Mouse (Mus musculus) lung, postnatal 4 days (tissue): ENCODE measurements at regions not wholly inside any gene's neighbourhood (a gene's known extent, or its start where the extent isn't known, plus 50 kb on each side); places are given as distances from the start of the nearest gene placed in this dataset.
A peak's percentile ranks its signal among the peaks of the same experiment; 100 is the strongest.
"Not testable (repeated sequence)": the region's sequence is repeated elsewhere in the genome, so short reads cannot be mapped to it uniquely, and the experiment has no call there.

ENCODE experiments used
- DNase-seq, 2 experiments: peaks; one replicate each; pipeline ENCODE4 v3.0.0; 2021

DNA sequence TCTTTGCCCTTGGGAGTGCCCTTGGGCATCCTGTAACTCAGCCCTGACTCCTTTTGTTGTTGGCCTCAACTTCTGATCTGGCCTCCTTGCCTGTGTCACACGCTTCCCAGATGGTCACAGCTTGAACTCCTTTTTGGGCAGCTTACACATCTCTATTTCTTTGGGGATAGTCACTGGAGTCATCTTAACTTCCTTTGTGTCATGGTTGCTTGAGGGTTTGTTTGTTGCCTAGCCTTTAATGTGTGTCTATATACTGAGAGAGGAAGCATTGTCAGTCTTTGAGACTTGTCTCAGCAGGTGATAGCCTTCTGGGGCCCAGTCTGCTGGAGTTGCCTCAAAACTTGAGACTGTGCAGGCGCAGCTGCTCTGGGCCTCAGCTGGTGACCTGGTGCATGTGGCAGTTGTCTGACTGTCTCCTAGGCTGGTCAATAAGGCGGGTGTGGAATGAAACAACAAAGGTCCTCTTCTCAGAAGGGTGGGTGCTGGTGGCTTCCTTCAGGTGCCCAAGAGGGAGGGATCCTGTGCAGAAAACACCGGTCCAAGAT is 157.5 kb downstream of the Tpra1 start:
- no peak for DNase-seq

DNA sequence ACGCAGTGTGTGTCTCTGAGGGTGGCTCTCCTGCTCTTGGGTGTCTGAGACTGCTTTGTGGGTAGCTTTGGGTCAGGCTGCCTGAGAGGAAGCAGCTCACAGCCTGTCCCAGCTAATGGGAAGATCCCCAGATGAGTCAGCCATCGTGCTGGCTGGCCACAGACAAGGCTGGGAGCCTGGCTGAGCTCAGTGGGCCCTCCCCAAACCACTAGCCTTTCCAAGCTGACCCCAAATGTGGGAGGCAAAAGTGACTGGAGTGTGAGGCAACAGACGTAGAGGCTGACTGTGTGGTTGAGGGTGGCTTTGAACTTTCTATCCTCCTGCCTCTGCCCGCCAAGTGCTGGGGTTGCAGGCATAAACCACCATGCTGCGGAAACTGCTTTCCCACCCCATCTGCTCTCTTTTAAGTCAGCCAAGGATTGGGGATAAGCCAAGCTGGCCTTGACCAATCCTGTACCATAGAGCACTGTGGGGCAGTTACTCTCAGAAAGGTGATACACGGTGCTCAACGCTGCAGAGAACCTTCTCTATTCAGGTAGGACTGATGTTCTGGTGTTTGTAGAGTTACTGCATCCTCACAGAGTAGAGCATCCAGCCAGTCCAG is 163.0 kb downstream of the Tpra1 start:
- no peak for DNase-seq

DNA sequence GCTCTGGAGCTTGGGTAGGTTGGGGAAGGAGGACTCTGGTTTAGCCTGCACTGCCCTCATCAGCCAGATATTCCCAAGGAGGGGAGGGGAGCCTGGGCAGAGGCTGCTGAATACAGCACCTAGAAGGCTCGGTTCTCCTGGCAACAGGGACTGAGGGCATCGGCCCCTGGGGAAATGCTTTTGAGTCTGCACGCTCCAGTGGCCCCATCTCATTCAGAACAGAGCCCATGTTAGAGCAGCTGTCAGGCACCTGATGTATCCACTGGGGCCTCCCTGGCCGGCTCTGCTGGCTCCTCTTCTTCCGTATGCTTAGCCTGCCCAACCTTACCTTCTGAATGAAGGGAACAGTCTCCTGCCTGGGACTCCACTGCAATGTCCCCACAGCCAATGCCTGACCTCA is 164.5 kb downstream of the Tpra1 start:
- DNase-seq = no peak

DNA sequence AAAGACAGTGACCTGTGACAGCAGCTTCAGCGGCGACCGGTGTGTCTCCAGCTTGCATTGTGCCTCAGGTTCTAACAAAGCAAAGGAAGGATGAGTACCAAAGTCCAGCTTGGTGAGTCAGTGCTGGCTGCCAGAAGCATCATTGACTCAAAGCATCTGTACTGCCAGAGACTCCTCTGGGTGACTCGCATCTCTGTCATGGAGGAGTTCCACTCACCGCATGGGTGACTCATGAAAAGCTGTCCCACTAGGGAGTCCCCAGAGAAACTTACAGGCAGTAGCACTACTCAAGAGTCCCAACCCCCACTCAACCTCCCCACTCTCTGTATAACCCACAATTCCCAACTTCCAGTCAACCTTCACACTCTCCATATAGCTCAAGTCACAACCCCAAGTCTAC is 166.2 kb downstream of the Tpra1 start:
- no peak for DNase-seq

DNA sequence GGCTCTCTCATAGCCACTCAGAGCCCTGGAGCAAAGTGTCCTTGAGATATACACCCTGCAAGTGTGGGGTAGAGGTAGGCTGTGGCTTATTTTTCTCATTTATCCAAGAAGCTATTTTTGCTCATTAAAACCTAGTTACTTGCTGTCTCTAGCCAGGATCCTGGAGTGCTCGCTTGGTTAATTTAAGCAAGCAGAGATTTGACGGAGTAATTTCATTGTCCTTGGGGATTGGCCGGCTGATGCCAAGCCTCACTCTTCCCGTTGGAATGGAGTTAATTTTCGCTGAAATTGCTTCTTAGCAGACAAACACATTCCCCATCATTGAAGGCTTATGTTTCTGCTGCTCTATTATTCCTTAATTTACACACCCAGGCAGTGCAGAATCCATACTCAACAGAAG is 167.1 kb downstream of the Tpra1 start:
- DNase-seq = no peak

DNA sequence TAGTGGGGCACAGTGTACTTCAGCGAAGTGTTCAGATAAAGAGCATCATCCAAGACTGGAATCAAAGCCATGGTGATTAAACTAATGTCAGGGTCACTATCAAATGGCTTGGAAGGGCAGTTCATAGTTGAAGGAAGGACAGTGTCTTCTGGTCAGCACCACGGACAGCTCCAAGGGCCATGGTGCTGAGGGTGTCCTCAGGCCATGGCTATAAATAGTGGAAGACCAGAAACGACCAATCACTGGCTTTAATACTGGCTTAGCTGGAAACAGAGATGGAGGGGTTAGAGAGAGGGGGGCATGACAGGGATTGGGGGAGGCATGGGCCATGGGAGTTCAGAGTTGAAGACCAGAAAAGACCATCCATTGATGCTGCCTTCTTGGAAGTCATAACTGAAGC is 168.0 kb downstream of the Tpra1 start:
- peak; percentile 56 to 69 for DNase-seq

DNA sequence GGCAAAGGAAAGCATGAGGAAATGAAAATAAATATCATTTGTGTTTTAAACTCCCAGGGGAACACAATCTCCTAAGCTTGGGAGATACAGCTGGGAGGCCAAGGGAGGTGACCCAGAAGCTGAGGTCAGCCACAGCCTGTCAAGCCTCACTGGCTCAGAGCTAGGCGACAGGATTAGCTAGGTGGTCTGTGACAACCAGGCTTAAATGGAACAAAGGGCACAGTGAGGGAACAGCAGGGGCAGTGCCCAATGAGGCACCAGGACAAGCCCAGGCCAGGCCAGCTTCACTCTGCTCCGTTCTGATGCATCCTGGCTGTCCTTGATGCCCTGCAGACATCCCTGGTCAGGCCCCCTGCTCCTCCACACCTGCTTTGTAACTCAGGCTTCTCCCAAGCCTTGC is 169.7 kb downstream of the Tpra1 start:
- DNase-seq = no peak

DNA sequence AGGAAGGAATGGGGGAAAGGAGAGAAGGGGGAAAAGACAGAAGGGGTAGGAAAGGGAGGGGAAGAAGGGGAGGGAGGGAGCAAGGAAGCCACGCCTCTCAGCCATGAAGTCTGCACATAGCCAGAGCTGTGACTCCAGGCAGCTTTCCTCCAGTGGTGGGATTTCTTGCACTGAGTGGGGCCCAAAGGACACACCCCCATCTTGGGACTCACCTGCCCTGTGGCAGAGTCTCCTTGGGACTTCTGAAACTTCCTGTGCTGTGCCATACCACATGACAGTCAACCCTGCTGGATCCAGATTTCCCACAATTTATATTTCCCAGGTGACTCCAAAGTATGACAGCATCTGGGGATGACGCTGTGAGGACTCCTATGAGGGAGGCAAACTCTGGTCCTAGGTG is 170.5 kb downstream of the Tpra1 start:
- no peak for DNase-seq

DNA sequence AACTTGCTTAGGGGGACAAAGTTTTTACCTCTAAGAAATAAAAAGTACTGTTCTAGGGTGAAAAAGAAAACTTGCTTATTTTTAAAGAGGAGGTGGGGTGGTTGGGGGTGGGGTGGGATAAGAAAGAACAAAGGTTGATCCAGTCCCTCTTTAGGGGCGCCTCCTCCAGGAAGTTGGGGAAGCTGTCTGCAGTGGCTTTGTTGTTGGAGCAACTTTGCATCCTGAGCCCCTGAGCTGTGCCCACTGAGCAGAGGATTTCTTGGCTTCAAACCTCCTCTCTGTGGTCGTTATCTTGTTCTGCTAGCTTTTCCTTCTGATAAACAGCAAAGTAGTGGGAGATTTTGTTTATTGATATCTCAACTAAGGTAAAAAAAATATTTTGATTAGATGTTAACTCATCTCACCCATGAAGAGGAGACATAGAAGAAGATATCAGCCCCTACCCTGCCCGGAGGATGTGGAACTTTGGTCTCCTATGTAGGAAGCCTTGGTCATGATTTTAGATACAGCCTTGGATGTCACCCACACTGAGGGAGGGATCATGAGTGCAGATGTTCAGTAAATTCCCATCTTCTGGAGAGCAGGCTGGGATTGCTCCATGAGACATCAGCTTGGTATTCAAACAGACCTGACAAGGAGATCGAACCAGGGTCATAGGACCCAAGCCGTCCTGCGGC is 179.7 kb downstream of the Tpra1 start:
- DNase-seq = peak; percentile 19 to 76

DNA sequence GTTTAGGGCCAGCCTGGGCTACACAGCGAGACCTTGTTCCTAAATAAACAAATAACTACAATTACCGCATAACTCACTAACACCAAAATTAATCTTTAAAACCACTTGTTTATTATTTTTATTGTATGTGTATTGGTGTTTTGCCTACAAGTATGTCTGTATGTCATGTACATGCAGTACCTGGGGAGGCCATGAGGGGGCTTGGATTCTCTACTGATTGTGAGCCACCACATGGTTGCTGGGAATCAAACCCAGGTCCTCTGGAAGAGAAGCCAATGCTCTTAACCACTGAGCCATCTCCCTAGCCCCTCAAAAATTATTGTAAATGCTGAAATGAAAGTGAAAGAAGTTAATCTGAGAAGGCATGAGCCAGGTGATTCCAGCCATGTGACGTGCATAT is 182.4 kb downstream of the Tpra1 start:
- DNase-seq = no peak

DNA sequence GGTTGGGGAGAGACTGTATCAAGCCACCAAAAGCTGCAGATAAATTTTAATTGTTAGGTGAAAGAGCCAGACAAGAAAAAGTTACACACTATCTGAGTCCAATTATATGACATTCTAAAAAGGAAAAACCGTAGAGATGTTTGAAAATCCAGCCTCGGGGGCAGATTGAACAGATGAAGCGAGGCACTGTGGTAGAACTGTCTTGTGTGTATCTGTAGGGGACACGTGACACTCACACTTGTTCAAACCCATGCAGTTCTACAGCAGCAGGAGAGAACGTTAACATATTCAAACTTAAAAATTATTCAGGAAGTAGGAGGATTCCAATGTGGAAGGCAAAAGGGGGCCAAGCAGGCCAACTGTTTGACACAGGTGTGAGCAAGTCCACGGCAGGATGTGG is 183.1 kb downstream of the Tpra1 start:
- DNase-seq = no peak

DNA sequence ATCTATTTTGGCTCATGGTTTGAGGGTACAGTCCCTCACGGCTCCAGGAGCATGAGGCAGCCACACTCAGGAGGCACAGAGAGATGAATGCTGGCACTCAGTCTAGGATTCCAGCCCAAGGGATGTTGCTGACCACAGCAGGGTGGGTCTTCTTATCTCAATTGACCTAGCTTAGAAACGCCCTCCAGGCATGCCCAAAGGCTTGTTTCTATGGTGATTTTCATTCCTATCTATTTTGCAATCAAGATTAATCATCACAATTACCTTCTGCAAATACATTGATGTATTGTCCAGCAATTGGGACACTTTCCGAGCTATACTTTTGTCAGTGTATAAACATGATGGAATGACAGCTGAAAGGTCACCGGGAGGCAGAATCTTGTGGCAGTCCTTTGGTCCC is 185.6 kb downstream of the Tpra1 start:
- DNase-seq = no peak

DNA sequence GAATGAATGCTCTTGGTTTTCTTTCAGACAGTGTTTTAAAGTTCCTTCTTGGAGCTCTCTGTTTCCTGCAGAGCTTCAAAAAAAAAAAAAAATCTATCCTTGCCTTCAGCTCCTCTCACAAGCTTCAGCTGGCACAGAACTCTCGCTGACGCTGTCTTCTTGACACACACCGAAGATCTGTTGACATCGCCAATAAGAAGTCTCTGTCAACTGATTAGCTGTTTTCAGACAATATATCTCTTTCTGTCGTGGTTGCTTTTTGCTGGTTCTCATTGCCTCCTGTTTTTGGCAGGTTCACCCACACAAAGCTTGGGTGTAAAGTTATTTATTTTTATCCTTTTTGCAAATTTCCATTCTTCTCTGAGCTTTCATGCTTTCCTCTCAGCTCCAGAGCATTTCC is 188.0 kb downstream of the Tpra1 start:
- no peak for DNase-seq

DNA sequence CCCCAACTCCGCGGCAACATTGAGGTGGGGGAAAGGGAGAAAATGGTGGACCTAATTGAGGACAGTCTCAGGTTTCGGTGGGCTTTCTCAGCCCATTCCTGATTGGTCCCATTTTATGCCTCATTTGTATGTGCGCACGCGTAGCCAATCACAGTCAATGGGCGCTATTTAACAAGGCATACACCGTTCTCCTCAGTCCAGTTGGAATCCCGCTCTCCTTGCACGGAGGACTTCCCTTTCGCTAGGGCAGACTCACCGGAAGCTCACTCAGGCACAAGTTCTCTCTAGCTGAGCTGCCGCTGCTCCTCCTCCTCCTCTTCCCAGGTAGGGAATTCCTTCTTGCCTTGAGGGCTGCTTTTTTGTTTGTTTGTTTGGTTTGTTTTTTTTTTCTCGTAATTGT is 193.9 kb downstream of the Tpra1 start:
- DNase-seq = no peak

DNA sequence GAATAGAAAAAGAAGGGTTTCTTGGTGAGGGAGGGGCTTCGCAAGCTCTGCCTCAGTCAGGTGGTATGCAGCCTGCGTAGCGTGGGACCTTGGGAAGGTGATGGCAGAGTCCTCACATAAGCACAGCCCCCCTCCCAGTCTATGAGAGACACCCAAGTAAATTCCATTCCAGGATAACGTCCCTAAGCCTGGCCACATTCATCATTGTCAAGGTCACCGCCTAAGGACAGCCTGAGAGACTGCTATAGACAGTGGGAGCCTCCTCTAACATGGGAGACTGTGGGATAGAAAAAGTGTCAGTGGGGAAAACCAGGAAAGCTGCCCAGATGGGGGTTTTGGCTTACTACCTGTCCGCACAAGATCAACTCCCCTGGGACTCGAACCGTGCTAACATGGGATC is 195.5 kb downstream of the Tpra1 start:
- DNase-seq = no peak

DNA sequence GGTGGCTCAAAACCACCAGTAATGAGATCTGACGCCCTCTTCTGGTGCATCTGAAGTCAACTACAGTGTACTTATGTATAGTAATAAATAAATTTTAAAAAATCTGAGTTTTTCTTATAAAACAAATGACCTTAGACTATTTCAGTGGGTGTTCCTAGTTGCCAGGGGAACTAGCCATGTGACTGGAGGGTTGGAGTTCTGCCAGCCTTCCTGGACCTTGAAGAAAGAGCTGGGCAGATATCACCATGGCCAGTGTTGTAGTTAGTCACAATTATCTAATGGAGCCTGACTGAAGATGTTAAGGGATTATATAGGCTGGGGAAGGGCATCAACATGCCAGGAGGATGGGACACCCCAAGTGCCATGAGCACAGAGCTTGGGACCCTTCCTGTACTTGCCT is 217.2 kb downstream of the Tpra1 start:
- DNase-seq = no peak

DNA sequence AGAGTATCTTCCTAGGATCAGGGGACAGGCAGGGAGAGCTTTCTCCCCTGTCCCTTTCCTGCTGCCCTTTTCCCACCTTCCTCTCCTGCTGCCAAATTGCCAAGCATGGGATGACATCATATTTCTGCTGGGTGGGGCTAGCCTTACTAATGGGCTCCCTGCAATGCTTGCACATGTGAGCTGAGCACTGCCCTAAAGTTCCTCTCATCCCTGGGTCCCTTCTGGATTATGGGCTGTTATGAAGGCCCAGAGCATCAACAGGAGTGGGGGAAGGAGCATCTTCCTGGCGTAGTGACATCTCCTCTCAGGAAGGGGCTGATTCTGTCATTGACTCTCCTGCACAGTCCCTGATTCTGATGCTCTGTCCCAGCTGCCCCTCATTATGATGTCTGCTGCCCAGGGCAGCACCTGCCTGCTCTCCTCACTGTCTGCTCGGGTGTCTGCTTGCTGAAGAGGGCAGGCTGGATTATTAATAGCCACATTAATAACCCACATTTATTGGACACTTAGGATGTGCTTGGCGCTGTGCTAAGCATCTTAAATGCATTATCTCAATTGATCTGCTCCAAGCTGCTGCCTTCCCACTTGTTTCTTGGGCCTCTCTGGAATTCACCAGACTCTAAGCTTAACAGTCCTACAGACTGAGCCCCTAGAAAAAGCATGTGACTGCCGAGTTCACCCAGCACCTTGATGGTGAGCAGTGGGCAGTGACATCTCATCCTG is 219.1 kb downstream of the Tpra1 start:
- DNase-seq = no peak

DNA sequence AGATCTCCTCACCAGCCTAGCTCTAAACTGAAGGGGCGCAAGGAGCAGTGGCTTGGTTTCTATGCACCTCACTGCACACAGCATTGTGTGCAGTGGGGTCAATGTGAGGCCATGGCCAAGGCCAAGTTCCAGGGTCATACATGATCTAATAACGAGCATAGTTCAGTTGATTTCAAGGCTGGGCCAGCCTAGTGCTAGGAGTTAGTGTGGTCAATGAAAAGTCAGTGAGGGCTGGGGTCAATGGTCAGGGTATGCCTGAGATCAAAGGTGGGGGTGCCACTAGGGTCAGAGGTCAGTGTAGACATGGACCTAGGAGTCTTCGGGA is 219.7 kb downstream of the Tpra1 start:
- no peak for DNase-seq

DNA sequence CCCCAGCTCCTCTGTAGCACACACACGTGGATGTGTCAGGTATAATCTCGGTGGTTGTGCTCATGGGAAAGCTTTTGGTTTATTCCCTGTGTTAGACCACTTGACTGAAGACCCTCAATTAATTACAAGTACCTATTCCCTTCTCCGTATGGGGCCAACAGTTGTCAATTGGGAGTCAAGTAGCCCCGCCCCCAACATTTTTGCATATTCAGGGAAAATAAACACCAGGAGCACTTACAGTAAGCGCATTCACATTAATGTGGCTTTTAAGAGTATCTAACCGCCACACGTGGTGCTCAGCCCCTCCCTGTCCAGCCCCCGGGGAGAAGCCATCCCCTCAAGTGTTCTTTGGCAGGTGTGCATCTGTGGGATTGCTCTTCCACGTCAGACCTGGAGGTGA is 223.9 kb downstream of the Tpra1 start:
- no peak for DNase-seq

DNA sequence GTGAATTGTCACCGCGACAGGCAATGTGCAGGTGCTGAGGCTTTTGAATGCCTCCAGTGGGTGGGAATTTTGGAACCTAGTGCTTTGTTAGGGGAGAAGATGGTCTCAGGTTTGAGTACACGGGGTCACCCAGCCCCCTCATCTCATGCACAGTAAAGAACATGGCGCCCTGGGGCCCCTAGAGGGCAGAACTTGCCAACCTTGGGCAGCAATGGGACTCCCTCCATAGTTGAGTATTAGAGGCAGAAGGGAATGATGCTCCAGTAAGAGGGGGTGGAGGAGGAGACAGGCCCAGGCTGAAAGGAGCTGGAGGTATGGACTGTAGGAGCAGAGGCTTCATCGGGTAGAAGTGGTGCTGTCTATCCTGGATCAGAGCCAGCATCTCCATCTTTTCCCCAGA is 226.1 kb downstream of the Tpra1 start:
- not testable (repeated sequence) for DNase-seq

DNA sequence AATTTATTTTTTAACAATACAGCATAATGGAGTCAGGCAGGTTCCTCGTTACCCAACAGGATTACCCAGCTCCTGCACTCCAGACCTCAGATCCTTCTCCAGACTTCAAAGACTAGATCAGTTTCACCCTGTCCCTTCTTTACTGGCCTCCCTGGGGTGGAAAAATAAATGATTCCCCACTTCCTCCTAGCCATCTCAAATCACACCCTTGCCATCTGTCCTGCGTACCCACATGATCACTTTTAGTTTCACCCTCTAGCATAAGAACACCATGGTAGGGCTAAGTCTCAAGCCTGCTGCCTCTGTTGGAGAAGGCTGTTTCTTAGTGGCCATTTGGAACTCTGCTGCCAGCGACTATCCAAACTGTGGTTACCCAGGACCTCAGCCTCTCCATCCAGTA is 222.0 kb downstream of the Plxna1 start:
- no peak for DNase-seq

DNA sequence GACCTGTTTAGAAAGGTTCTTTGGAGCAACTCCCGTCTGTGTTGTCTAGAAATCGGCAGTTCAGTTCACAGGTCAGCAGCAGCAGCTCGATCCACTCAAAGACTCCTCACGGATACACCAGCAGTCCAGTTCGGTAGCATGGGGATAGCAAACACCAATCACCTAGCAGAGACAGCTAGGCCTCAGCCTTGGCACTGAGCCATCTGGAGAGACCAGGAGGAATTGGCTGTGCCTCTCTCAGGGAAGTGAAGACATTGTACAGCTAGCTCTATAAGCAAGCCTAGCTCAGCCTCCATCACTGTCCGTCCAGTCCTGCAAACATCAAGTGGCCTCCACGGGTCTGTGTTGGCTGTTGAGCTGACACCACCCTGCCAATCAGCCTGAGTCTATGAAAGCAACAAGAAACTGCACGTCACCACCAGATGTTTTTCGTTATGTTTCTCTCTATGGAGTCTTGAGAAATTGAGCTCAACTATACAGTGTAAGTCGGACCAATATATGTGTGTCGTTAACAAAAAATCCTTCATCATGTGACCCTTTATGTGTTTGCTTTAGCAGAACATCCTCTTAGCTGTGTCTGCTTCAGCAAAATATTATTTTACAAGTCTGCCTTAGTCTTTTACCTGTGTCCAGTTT is 209.3 kb downstream of the Plxna1 start:
- DNase-seq = no peak

DNA sequence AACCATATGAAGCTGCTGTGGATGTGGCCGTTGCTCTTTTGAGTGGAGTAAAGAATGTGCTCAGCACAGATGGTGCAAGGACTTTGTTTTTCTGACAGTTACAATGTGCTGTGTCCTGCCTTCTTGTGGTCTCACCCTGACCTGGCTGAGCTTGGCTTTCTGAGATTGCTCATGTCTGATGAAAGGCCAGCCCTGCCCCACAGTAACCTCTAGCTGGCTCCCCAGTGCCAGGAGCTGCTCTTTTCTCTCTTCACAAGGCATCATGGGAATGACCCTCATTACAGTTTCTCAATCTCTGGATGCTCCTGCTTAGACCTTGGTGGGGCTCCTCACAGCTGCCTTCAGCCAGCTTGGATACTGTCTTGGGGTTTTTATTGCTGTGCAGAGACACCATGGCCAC is 204.9 kb downstream of the Plxna1 start:
- no peak for DNase-seq

DNA sequence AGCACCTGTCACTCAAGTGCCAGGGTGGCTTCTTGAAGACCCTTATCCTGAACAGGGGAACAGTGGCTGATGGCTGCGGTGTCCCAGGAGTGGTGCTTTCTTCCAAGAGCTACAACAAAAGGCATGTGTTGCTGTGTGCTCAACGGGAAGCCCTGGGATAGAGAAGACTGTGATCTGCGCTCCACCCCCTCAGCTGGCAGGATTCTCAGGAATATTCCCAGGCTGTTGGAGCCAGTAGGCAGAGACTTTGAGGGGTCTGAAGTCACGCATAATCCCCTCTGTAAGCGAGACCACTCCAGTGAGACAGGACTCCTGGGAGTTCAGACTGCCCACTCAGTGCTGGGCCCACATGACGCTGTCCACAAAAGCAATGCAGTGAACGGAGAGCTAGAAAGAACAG is 202.4 kb downstream of the Plxna1 start:
- DNase-seq = no peak
